ENCODE assay signal across 23 mouse cellular contexts in the genomic region with DNA sequence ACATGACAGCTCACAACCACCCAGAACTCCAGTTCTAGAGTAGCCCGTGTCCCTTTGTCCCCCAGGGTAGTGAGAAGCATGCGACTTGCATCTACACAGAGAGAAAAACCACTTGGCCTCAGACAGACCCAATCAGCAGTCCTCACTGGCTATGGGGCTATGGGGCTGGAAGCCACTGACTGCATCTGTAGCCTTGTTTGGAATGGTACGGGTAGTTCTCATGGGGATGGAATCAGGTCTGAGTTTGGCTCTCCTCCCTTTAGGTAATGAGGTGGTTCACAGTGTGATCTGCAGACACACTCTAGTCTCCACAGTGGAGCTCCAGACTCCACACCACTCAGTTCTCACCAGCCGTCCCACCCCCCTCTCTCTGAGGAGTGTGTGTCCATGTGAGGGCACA.
"Had no signal": no experiment of that assay in that cellular context is flagged by ENCODE, and none has a peak within 500 bp of the region (broad histone marks: within the 10 kb centered on the region; RNA-seq: fewer than 3 reads in every experiment).

No protein-coding gene starts in this region.

- H3K9ac ChIP-seq: forebrain, embryonic 15.5 days; forebrain, postnatal 0 days; heart, embryonic 13.5 days; hindbrain, embryonic 13.5 days; hindbrain, embryonic 15.5 days; kidney, embryonic 15.5 days; limb, embryonic 12.5 days; liver, embryonic 13.5 days; liver, embryonic 15.5 days; liver, postnatal 0 days had no signal

- H3K4me1 ChIP-seq: forebrain, embryonic 15.5 days; hindbrain, embryonic 15.5 days; liver, embryonic 13.5 days; liver, embryonic 15.5 days had no signal

- H3K4me2 ChIP-seq: forebrain, embryonic 15.5 days; heart, embryonic 13.5 days; hindbrain, embryonic 13.5 days; hindbrain, embryonic 15.5 days; kidney, embryonic 15.5 days; limb, embryonic 12.5 days; liver, embryonic 13.5 days; liver, embryonic 15.5 days had no signal

- H3K27me3 ChIP-seq: forebrain, embryonic 15.5 days; heart, embryonic 13.5 days; hindbrain, embryonic 13.5 days; hindbrain, embryonic 15.5 days; kidney, embryonic 15.5 days; limb, embryonic 12.5 days; liver, embryonic 13.5 days; liver, embryonic 15.5 days had no signal

- ATAC-seq: forebrain, embryonic 15.5 days; forebrain, postnatal 0 days; hindbrain, postnatal 0 days; intestine, embryonic 16.5 days; liver, postnatal 0 days had no signal

- H3K4me3 ChIP-seq: forebrain, embryonic 15.5 days; heart, embryonic 13.5 days; hindbrain, embryonic 13.5 days; hindbrain, embryonic 15.5 days; kidney, embryonic 15.5 days; limb, embryonic 12.5 days; liver, embryonic 13.5 days; liver, embryonic 15.5 days had no signal

- H3K9me3 ChIP-seq: forebrain, embryonic 15.5 days; heart, embryonic 13.5 days; hindbrain, embryonic 13.5 days; hindbrain, embryonic 15.5 days; kidney, embryonic 15.5 days; limb, embryonic 12.5 days; liver, embryonic 13.5 days; liver, embryonic 15.5 days had no signal

- DNase-seq: forebrain, postnatal 0 days; gastrocnemius, postnatal 36 days; kidney, adult 11 months; kidney, adult 2 months; kidney, adult 9 months; kidney, postnatal 14 days; kidney, postnatal 36 days; layer of hippocampus, adult 9-11 months; layer of hippocampus, postnatal 36 days; left cerebral cortex, postnatal 4 days; liver; liver, embryonic 13.5 days; liver, postnatal 0 days had no signal

- H3K27ac ChIP-seq: forebrain, embryonic 15.5 days; hindbrain, embryonic 13.5 days; hindbrain, embryonic 15.5 days; hindbrain, postnatal 0 days; kidney, embryonic 15.5 days; kidney, postnatal 0 days; limb, embryonic 12.5 days; liver, embryonic 13.5 days; liver, embryonic 15.5 days had no signal
